Mouse (Mus musculus) E14TG2a.4 (cell line): ENCODE results near the gene Gpx1.

Experiments
- CTCF ChIP-seq: conservative IDR thresholded peaks from 2 replicates; pipeline ENCODE4 v1.5.1; 2014; ENCODE audit warnings: low read length
- POU5F1 ChIP-seq: IDR thresholded peaks from 2 replicates; pipeline ENCODE4 v1.6.1; 2014; ENCODE audit warnings: low read length, borderline replicate concordance

DNA sequence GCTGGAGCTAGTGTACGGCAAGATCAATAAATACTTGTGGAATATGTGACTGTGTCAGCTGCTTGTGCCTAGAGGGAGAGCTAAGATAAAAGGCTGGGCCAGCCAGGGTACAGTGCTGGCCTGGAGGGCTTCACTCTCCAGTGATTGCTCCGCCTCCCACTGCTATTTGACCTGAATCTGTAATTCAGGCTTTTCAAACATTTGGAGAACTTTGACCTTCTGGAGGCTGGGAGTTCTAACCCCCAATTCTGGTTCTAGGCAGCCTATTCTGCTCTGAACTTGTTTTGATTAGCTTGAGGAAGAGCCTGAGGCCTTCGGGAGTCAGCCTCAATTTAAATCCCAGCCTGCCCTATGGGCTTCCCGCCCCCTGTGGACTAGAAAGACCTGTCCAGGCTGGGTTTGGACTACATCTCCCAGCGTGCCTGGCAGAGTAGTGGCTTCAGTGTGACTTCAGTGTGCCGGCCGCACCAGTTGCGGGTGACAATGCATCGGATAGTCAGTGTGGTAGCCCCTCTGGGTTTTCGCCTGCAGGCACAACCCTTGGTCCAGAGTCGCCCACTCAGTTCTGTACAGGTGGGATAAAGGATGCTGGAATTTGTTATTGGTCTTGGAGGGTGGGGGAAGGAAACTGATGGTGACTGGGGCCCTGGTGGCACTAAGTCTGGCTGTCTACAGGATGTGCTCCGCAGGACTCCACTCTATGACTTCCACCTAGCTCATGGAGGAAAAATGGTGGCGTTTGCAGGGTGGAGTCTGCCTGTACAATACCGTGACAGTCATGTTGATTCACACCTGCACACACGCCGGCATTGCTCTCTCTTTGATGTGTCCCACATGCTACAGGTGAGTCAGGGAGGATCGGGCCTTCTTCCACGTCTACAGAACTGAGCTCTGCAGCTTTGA, 42.0 kb upstream of the Gpx1 start, which contains the start of gene Amt:
- TF ChIP-seq CTCF = no peak
- no peak for TF ChIP-seq POU5F1
